Mouse (Mus musculus) adrenal gland, adult (tissue): ENCODE results near the gene Tent4b.

Experiments
- DNase-seq, 2 experiments: peaks; one replicate each; pipeline ENCODE4 v3.0.0; 2022 to 2023; ENCODE audit warnings: low spot score in 1 of 2; ENCODE audit not compliant: inconsistent age in 2 of 2

Tent4b gene

DNA sequence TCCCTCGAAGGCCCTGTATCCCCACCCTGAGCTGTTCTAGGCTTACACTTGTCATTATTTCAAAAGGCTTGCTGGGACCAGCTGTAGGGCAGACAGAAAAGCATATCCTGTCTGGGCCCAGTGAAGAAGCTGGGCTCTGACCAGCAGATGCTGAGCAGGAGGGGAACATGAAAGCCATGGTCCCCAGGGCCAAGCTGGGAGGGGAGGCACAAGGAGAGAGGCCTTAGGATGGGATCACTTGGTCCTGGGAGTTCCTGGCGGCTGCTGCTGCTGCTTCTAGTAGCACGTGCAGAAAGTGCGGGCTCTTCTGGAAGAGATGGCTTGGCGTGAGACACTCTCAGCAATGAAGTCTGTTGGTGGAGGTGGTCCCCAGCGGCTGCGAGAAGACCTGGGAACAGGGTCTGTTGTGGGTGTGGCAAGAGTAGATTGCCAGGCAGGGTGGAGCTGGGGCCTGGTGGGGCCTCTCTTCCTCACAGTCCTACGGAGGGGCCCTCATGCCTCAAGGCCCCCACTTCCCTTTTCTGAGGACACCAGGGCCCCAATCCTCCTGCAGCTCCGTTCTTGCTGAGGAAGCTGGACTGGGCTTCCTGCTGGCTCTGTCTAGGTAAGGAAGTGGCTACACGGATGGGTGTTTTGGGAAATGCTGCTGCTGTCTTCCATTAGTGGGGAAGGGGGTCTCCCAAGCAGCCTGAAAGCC lies 101.0 kb downstream of the Tent4b start:
- DNase-seq = peak in 1 of 2 experiments; percentile 17

GRCm38 (mm10) chr8:88301589-88302437 lies 102.8 kb downstream of the Tent4b start:
- DNase-seq = no peak

- no peak for DNase-seq
Observed at GRCm38 (mm10) chr8:88305814-88306213, 106.8 kb downstream of the Tent4b start.

- peak; percentile 42 to 61 for DNase-seq
Observed at GRCm38 (mm10) chr8:88306511-88306910, 107.5 kb downstream of the Tent4b start.

- no peak for DNase-seq
Observed at GRCm38 (mm10) chr8:88307736-88308135, 108.7 kb downstream of the Tent4b start.
